Mouse (Mus musculus) liver, embryonic 14.5 days (tissue): ENCODE data around the gene Cd101. TPM values are rescaled to one million over a fixed set of nuclear protein-coding genes. Genes with fewer than 3 reads are reported as not detected.

ENCODE experiments used
- ATAC-seq: fragments of 200-750 bp; cut with Nextera tagmentation; 2 replicates; pipeline ENCODE4 v1.8.0; 2017; ENCODE audit warnings: moderate number of reproducible peaks, mild to moderate bottlenecking, moderate library complexity; ENCODE audit not compliant: insufficient read depth
- DNase-seq, 3 experiments: peaks; one replicate each; pipeline ENCODE4 v3.0.0-alpha.2; 2012 to 2013; ENCODE audit warnings: low read depth in 3 of 3, low spot score in 3 of 3
- H3K27ac ChIP-seq: fragments of 300-500 bp; sonication (generic); 2 replicates; pipeline ENCODE4 v1.5.1; 2014; ENCODE audit warnings: moderate library complexity, mild to moderate bottlenecking, control low read depth, inconsistent platforms
- H3K27me3 ChIP-seq: fragments of 300-500 bp; sonication (generic); 2 replicates; pipeline ENCODE4 v1.6.1; 2014; ENCODE audit warnings: mild to moderate bottlenecking, low read length, moderate library complexity; ENCODE audit not compliant: control insufficient read depth, insufficient read depth
- H3K36me3 ChIP-seq: fragments of 300-500 bp; sonication (generic); replicated peaks from 2 replicates; pipeline ENCODE4 v1.6.1; 2014; ENCODE audit warnings: low read depth; ENCODE audit not compliant: control insufficient read depth, insufficient read depth
- H3K4me1 ChIP-seq, 2 experiments: fragments of 200-500 bp in 1 of 2; fragments of 300-500 bp in 1 of 2; sonication (generic) in 1 of 2; replicated peaks; 2 replicates each; pipeline ENCODE4 v1.6.1; 2012 to 2014; ENCODE audit warnings: antibody characterized with exemption in 1 of 2, inconsistent platforms in 1 of 2, low read length in 1 of 2; ENCODE audit not compliant: control insufficient read depth in 2 of 2, insufficient read depth in 2 of 2
- H3K4me2 ChIP-seq: fragments of 300-500 bp; sonication (generic); 2 replicates; pipeline ENCODE4 v1.6.1; 2014; ENCODE audit warnings: low read depth, mild to moderate bottlenecking, control low read depth, moderate library complexity
- H3K4me3 ChIP-seq, 2 experiments: fragments of 200-500 bp in 1 of 2; fragments of 300-500 bp in 1 of 2; sonication (generic) in 1 of 2; 2 replicates each; pipeline ENCODE4 v1.5.1; 2012 to 2014; ENCODE audit warnings: low read depth in 2 of 2, low read length in 2 of 2, mild to moderate bottlenecking in 2 of 2, control low read depth in 1 of 2, inconsistent platforms in 1 of 2, moderate library complexity in 1 of 2; ENCODE audit not compliant: insufficient read depth in 1 of 2
- H3K9ac ChIP-seq: fragments of 300-500 bp; sonication (generic); replicated peaks from 2 replicates; pipeline ENCODE4 v1.6.1; 2014; ENCODE audit warnings: mild to moderate bottlenecking, control low read depth, moderate library complexity
- H3K9me3 ChIP-seq: fragments of 300-500 bp; sonication (generic); 2 replicates; pipeline ENCODE4 v1.6.1; 2016; ENCODE audit warnings: low read length, mixed read lengths; ENCODE audit not compliant: control insufficient read depth
- CTCF ChIP-seq: IDR thresholded peaks from 2 replicates; pipeline ENCODE4 v1.5.1; 2016; ENCODE audit warnings: antibody characterized with exemption, low read depth, control low read depth
- EP300 ChIP-seq: IDR thresholded peaks from 2 replicates; pipeline ENCODE4 v1.6.1; 2016; ENCODE audit warnings: antibody characterized with exemption, low read depth
- whole genome bisulfite sequencing: fragments of 180-500 bp; shearing (Covaris S2); extraction: QIAGEN DNeasy Blood & Tissue Kit; methylation state at CpG from one replicate; pipeline ENCODE4 v1.1.7; 2014; ENCODE audit not compliant: insufficient replicate concordance; 5-methylcytosine and 5-hydroxymethylcytosine counted together
- polyA plus RNA-seq, 2 experiments: library from polyadenylated mRNA; depleted of rRNA in 1 of 2; stranded (reverse) in 1 of 2; unstranded in 1 of 2; fragments of >200 nt; fragmentation: Nextera tagmentation in 1 of 2; extraction: Ambion mirVana in 1 of 2; gene quantifications; 2 replicates each; pipeline versions ENCODE4 v1.2.1 to v1.2.3; 2012 to 2014

The Cd101 gene
- polyA plus RNA-seq, 2 experiments: 0.02 to 0.03 TPM

DNA sequence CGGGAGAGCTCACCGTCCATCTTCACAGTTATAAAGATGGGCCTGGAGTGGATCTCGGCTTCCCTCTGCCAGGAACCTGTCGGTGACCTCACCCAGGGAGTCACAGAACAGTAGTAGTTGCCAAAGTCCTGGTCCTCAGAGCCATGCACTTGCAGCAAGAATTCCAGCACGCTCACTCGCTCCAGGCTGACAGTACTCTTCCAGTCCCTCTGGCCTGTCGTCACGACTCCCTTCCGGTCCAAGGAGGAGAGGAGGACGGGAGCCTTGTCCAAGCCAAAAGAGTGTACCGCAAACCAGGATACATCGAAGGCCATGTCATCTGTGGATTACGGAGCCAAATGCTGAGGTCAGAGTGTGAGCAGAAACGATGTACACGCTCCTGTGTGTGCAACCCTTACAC lies 16.1 kb upstream of the Cd101 start:
- H3K9me3 ChIP-seq: no peaks in the 10 kb centered on the region
- H3K27ac ChIP-seq: no peak overlapping the region
- no peak overlapping the region for H3K4me3 ChIP-seq
- H3K4me1 ChIP-seq: no peaks in the 10 kb centered on the region
- H3K4me2 ChIP-seq: no peak overlapping the region
- TF ChIP-seq CTCF (no peak), EP300 (no peak)
- ATAC-seq (no peak), DNase-seq (no peak)
- H3K27me3 ChIP-seq: no peaks in the 10 kb centered on the region
- H3K36me3 ChIP-seq: no peaks in the 10 kb centered on the region
- no peak overlapping the region for H3K9ac ChIP-seq
- WGBS: 79% methylated on average over 15 of the region's 15 CpGs

DNA sequence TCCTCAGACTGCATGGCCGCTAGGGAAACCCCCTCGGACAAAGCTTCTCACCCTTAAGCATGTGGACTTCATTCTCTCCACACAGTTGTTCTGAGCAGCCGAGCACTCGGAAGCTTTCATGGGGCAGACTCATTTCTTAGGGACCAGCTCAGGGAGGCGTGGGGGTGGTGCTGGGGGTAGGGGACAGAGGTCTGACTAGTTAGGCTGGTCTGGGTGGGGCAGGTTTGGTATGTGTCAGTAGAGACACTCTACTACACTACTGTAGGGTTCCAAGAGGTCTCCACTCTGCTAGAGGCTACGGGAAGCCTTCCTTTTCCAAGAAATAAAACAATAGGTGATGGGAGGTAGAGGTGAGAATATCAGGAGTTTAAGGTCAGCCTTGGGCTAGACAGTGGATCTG lies 15.3 kb upstream of the Cd101 start:
- Histone ChIP-seq H3K27me3 (no peaks in the 10 kb centered on the region), H3K9me3 (no peaks in the 10 kb centered on the region), H3K27ac (no peak overlapping the region), H3K4me2 (no peak overlapping the region), H3K36me3 (no peaks in the 10 kb centered on the region), H3K4me1 (no peaks in the 10 kb centered on the region), H3K9ac (no peak overlapping the region), H3K4me3 (no peak overlapping the region)
- 67% methylated on average over 6 of the region's 6 CpGs for WGBS
- TF ChIP-seq CTCF: no peak
- no peak for TF ChIP-seq EP300
- ATAC-seq: no peak
- DNase-seq: no peak

DNA sequence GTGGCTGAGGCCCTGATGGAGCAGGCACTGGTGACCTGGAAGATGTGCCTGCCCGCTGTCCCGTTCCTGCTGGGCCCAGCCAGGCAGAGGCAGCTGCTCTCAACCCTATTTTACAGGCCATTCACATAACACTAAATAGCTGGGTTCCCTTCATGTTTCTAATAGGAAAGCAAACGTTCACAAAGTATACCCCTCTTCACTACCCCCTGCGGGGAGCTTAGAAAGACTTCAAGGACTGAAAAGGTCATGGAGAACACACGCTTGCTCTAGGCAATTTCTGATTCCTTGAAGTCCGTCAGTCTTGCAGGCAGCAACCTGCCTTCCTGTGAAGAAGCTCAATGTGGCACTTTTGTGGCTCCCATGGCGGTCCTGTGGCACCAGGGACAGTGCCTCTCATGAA lies 12.6 kb upstream of the Cd101 start:
- DNase-seq: no peak
- Histone ChIP-seq H3K27me3 (no peaks in the 10 kb centered on the region), H3K4me2 (no peak overlapping the region), H3K9ac (no peak overlapping the region), H3K4me3 (no peak overlapping the region), H3K27ac (no peak overlapping the region), H3K36me3 (no peaks in the 10 kb centered on the region), H3K4me1 (no peaks in the 10 kb centered on the region), H3K9me3 (no peaks in the 10 kb centered on the region)
- no peak for ATAC-seq
- TF ChIP-seq CTCF (no peak), EP300 (no peak)
- WGBS: 65% methylated on average over 7 of the region's 7 CpGs

DNA sequence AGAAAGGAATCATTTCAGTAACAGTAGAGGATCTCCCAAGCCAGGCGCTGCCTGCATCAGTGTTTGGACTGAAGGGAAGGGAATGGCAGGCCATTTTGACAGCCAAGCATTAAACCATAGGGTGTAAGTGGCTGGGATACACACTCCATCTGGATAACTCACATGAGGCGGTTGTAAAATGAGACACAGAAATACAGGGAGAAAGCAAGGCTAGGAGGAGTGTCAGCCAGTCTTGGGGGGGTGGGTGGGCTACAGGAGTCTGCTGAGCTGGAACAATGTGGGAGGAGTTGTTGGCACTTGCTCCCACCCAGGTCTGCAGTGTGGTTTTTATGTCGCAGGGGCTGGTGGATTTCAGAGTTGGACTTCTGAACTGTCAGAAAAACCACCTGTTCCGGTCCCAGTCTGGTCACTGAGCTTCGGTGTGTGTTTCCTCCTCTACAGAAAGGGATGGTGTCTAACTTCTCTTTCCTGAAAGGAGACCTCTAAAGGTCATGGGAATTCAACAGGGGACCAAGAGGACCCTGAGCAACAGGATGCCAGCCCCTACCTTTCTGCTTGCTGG lies 8.7 kb upstream of the Cd101 start:
- WGBS: 52% methylated on average over 5 of the region's 5 CpGs

DNA sequence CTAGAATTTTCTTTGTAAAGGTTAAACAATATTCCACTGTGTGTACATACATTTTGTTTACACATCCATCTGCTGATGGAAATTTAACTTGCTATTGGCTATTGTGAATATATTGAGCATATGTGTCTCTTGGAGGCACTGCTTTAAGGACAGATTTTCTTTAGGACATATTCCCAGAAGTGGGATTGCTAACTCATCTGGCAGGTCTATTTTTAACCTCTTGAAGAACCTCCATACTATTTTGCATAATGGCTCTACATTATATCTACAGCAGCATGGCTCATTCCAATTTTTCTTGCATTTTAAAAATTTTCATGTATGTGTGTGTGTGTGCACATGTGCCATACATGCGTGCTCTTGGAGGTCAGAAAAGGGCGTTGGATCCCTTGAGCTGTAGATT lies 6.6 kb upstream of the Cd101 start:
- DNase-seq: no peak
- no peak for TF ChIP-seq CTCF
- no peak for TF ChIP-seq EP300
- H3K9me3 ChIP-seq: no peaks in the 10 kb centered on the region
- peaks cover 0 to 4% of the 10 kb centered on the region in 2 experiments; a peak in 2 of 4 replicates for H3K4me1 ChIP-seq
- H3K4me3 ChIP-seq: no peak overlapping the region
- no peak for ATAC-seq
- no peak overlapping the region for H3K4me2 ChIP-seq
- H3K36me3 ChIP-seq: no peaks in the 10 kb centered on the region
- 83% methylated on average over 2 of the region's 2 CpGs for WGBS
- no peak overlapping the region for H3K9ac ChIP-seq
- H3K27ac ChIP-seq: no peak overlapping the region
- H3K27me3 ChIP-seq: no peaks in the 10 kb centered on the region

More for the DNA sequence above, 8.7 kb upstream of the Cd101 start:
- ATAC-seq: no peak
- TF ChIP-seq EP300 (no peak), CTCF (no peak)
- Histone ChIP-seq H3K9ac (no peak overlapping the region), H3K27ac (no peak overlapping the region), H3K4me1 (no peaks in the 10 kb centered on the region), H3K9me3 (no peaks in the 10 kb centered on the region), H3K27me3 (no peaks in the 10 kb centered on the region), H3K4me2 (no peak overlapping the region), H3K36me3 (no peaks in the 10 kb centered on the region), H3K4me3 (no peak overlapping the region)
- no peak for DNase-seq
